Mouse (Mus musculus) heart, adult 8-10 months (tissue): ENCODE data around the gene Trim67. TPM values are rescaled to one million over a fixed set of nuclear protein-coding genes. Genes with fewer than 3 reads are reported as not detected.

Experiments used
- DNase-seq: peaks from one replicate; pipeline ENCODE4 v3.0.0; 2022; ENCODE audit warnings: low spot score
- total RNA-seq, 4 experiments: library from RNA; stranded (reverse); gene quantifications; 2 replicates each; pipeline ENCODE4 v1.2.4; 2022

The Trim67 gene
- total RNA-seq, 4 experiments from 2014 or later: 0.22 to 0.82 (median 0.50) TPM

DNA sequence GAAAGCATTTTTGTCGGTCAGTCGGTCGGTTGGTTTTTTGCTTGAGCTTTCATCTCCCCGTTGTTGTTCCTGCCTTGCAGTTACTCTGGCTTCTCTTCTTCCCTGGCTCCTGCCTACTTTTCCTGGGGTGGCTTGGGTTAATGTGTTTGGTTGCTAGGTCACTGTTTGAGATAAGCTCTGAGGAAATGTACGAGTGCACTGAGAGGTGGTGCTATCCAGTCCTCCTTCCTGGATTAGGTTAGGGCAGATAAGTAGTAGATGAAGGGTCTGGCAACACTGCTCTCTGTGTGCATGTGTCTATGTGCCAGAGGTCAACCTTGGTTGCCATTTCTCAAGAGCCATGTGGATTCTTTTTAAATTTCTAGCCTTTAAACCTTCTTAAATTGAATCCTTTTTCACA is 79.8 kb downstream of the Trim67 start:
- no peak for DNase-seq

GRCm38 (mm10) chr8:124878141-124878540 is 85.2 kb downstream of the Trim67 start:
- DNase-seq: no peak

DNA sequence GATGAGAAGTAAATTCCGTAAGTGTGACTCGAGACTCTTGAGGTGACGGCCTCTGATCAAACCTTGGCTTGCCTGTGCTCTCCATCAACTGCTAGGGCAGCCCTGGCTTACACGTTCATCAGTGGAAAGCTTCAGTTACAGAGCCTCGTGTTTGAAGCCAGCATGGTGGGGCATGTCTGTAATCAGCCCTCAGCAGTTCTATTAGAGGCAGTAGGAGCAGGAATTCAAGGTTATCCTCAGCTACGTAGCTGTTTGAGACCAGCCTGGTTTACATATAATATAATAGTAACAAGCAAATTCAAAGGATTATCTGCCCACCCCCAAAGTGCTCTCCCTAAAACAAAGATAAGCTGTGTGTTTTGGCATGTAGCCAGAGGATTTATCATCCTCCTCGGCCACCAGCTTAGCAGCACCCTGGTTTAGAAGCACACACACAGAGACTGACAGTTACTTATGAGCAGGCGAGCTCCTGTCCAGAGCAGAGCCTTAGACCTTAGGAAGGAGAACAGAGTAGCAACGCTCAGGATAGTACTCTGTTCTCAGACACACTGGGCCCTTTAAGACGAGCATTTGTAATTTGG is 86.1 kb downstream of the Trim67 start:
- DNase-seq: no peak

Other genes starting within 250 kb of the Trim67 start
- gene Agt, start 223.4 kb upstream of the Trim67 start, total RNA-seq: 1 to 10 TPM; 4.7 to 6.6 (median 6.0) TPM
- not detected for gene Capn9, start 217.0 kb upstream of the Trim67 start, total RNA-seq
- gene 2310022B05Rik, start 129.7 kb upstream of the Trim67 start, total RNA-seq: 10 to 100 TPM; 42.8 to 61.1 (median 50.7) TPM
- 10 to 100 TPM; 13.4 to 18.6 (median 14.7) TPM for gene Ttc13, start 71.1 kb upstream of the Trim67 start, total RNA-seq
- 1 to 10 TPM; 3.6 to 6.0 (median 3.9) TPM for gene Arv1, start 71.0 kb upstream of the Trim67 start, total RNA-seq
- 1 to 10 TPM in 3 of 4 experiments, under 1 TPM in 1; 0.72 to 1.5 (median 1.4) TPM for gene Fam89a, start 41.3 kb upstream of the Trim67 start, total RNA-seq
- gene Gnpat, start 69.9 kb downstream of the Trim67 start, total RNA-seq: 100 to 1,000 TPM; 184 to 202 (median 188) TPM
- gene 2810004N23Rik, start 70.0 kb downstream of the Trim67 start, total RNA-seq: 10 to 100 TPM; 47.3 to 56.0 (median 50.9) TPM
- 10 to 100 TPM; 18.5 to 22.5 (median 19.7) TPM for gene Exoc8, start 104.6 kb downstream of the Trim67 start, total RNA-seq
- gene Sprtn, start 104.8 kb downstream of the Trim67 start, total RNA-seq: 10 to 100 TPM; 11.0 to 13.7 (median 12.3) TPM
- 100 to 1,000 TPM; 328 to 381 (median 357) TPM for gene Egln1, start 156.2 kb downstream of the Trim67 start, total RNA-seq
- 10 to 100 TPM; 67.0 to 79.3 (median 73.4) TPM for gene Tsnax, start 219.9 kb downstream of the Trim67 start, total RNA-seq